Comparison of ENCODE assay signal across 21 mouse cellular contexts in the genomic region with DNA sequence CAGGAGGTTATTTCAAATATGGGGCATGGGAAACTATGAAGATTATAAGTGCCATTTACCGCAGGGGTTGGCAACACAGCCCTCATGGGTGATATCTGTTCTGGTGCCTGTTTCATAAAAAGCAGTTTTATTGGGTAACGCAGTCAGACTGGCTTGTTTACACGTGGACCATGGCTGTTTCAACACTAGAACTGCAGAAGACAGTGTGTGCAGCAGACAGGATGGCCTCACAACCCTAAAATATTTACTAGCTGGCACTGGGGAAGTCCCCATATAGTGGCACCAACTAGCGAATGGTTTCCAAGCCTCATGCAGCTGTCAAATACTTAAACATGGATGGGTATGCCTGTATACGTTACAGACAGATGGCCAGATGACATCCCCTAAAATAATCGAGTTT.
A peak's percentile ranks its signal among the peaks of the same experiment; 100 is the strongest.
DNase-seq lines count a peak whose midpoint lies in the region; ATAC-seq and TF ChIP-seq lines count a peak whose summit lies in the region.
"Had no signal": no experiment of that assay in that cellular context is flagged by ENCODE, and none has a peak within 500 bp of the region (broad histone marks: within the 10 kb centered on the region; RNA-seq: fewer than 3 reads in every experiment).

No protein-coding gene starts in this region.

- no peak for TF ChIP-seq EP300 in lung, postnatal 0 days (IDR thresholded peaks at IDR 0.05)

- no peaks in the 10 kb centered on the region for H3K27me3 ChIP-seq in lung, postnatal 0 days (replicated peaks; ENCODE audit: insufficient read depth, low read length)
- H3K27me3 ChIP-seq: embryonic facial prominence, embryonic 12.5 days; forebrain, embryonic 15.5 days; hindbrain, embryonic 13.5 days; Patski had no signal

- H3K4me2 ChIP-seq in lung, postnatal 0 days (replicated peaks; ENCODE audit: low read depth, low read length): no peak overlapping the region
- H3K4me2 ChIP-seq: embryonic facial prominence, embryonic 12.5 days; forebrain, embryonic 15.5 days; hindbrain, embryonic 13.5 days had no signal

- WGBS in lung, postnatal 0 days: 73% methylated on average over 6 of the region's 6 CpGs

- peak; percentile 43 for DNase-seq in heart, adult 11 months
- no peak for DNase-seq in heart, postnatal 25 days (ENCODE audit: low spot score)
- DNase-seq in lung, postnatal 0 days (ENCODE audit: low spot score): peak; percentile 17
- DNase-seq in lung, postnatal 4 days: no peak
- DNase-seq in adipocyte (ENCODE audit: low spot score): peak; percentile 8
- DNase-seq in cerebellum, adult 18-20 months: no peak
- DNase-seq: adrenal gland, adult 2 months; adrenal gland, postnatal 25 days; cerebellum, adult 8-10 months; cerebellum, postnatal 14 days; gastrocnemius, postnatal 25 days; heart, adult 18-20 months; heart, postnatal 10 days had no signal

- TF ChIP-seq CTCF in lung, postnatal 0 days (IDR thresholded peaks at IDR 0.05): no peak

- no peak overlapping the region for H3K4me3 ChIP-seq in lung, postnatal 0 days (ENCODE audit: low read depth, low read length)
- H3K4me3 ChIP-seq: embryonic facial prominence, embryonic 12.5 days; forebrain, embryonic 15.5 days; heart, embryonic 10.5 days; hindbrain, embryonic 13.5 days had no signal

- no peaks in the 10 kb centered on the region for H3K36me3 ChIP-seq in lung, postnatal 0 days (ENCODE audit: insufficient read depth, low read length)
- H3K36me3 ChIP-seq: embryonic facial prominence, embryonic 12.5 days; forebrain, embryonic 15.5 days; heart, embryonic 10.5 days; hindbrain, embryonic 13.5 days had no signal

- ATAC-seq in lung, postnatal 0 days: peak; percentile 25; the same call in 1 of the 2 replicates
- ATAC-seq in megakaryocyte progenitor cell, adult 5-6 weeks (replicated peaks; ENCODE audit: poor library complexity): peak; percentile 60
- ATAC-seq: activated CD4-positive, CD25-positive, alpha-beta regulatory T cell, adult 4 months; forebrain, embryonic 15.5 days; hindbrain, postnatal 0 days; Patski had no signal

- no peak overlapping the region for H3K9ac ChIP-seq in lung, postnatal 0 days (replicated peaks; ENCODE audit: low read depth)
- H3K9ac ChIP-seq: embryonic facial prominence, embryonic 12.5 days; forebrain, embryonic 15.5 days; hindbrain, embryonic 13.5 days had no signal

- intact Hi-C loops in heart, postnatal 25 days (cut with DNase I): no loop called here

- no peak overlapping the region for H3K27ac ChIP-seq in lung, postnatal 0 days (ENCODE audit: low read length)
- H3K27ac ChIP-seq: embryonic facial prominence, embryonic 12.5 days; forebrain, embryonic 15.5 days; heart, embryonic 10.5 days; hindbrain, embryonic 13.5 days; hindbrain, postnatal 0 days had no signal

- no peaks in the 10 kb centered on the region for H3K4me1 ChIP-seq in lung, postnatal 0 days (ENCODE audit: insufficient read depth, low read depth, low read length)
- H3K4me1 ChIP-seq: embryonic facial prominence, embryonic 12.5 days; forebrain, embryonic 15.5 days had no signal

- no peaks in the 10 kb centered on the region for H3K9me3 ChIP-seq in lung, postnatal 0 days (ENCODE audit: low read length)
- H3K9me3 ChIP-seq: embryonic facial prominence, embryonic 12.5 days; forebrain, embryonic 15.5 days; heart, embryonic 10.5 days; hindbrain, embryonic 13.5 days had no signal

Comparison
In these comparisons a context has a peak if more than half of its experiments do, and no peak if none do; other contexts are left out.
1. DNase-seq: peak in heart, adult 11 months (single experiment), lung, postnatal 0 days (single experiment) and adipocyte (single experiment); none in heart, postnatal 25 days (single experiment), lung, postnatal 4 days (0 of 2) and cerebellum, adult 18-20 months (0 of 2).